Mouse (Mus musculus) naive thymus-derived CD4-positive, alpha-beta T cell, adult 2 months (primary cell): ENCODE results near the gene Dcaf4.

Experiments used
- DNase-seq: peaks from one replicate; pipeline ENCODE4 v3.0.0-alpha.2; 2011; ENCODE audit warnings: low read depth

Dcaf4 gene

DNA sequence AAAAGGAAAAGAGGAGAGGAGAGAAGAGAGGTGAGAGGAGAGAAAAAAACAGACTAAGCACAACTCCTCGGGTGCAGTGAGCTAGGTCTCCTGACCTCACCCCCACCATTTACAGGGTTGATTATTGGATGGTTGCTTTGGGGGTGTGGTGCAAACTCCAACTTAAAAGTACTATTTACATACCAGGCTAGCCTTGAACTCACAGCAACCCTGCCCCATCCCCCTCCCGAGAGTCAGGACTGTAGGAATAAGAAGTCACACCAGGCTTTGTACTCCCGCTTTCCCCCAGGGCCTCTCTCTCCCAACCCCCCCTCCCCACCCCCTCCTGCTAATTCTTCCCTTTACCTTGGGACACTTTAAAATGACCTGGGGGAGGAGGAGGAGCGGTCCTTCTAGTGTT is 23.9 kb upstream of the Dcaf4 start:
- no peak for DNase-seq

DNA sequence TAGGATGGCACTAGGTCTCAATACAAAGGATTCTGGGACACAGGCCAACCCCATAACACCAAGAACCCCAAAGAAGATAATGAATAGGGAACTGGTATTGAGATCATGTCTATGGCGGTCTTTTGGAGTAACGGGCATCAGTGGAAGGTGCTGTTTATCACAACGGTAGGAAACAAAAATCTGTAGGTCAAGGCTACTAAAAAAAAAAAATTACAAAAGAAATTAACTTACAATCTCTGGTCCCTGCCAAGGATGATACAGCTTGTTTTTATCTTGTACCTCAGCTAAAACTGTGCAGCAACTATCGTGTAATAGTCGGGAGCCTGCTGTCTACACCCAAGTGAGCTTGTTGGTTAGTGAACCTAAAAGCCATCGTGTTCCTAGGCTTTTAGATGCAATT is 23.5 kb upstream of the Dcaf4 start:
- no peak for DNase-seq

DNA sequence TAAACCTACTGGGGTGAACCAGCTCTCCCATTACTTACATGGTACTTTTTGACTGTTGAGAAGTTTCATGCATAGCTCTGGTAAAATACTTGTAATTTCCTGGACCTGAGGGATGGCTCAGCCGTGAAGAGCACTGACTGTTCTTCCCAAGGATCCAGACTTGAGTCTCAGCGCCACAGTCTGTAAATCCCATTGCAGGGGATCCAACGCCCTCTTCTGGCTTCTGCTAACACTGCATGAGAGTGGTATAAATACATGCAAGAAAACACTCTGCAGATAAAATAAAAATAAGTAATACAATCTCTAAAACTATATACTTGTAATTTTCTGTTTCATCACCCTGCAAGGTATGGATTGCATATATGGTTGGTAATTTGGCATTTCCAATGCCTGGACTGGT is 22.3 kb upstream of the Dcaf4 start:
- no peak for DNase-seq

DNA sequence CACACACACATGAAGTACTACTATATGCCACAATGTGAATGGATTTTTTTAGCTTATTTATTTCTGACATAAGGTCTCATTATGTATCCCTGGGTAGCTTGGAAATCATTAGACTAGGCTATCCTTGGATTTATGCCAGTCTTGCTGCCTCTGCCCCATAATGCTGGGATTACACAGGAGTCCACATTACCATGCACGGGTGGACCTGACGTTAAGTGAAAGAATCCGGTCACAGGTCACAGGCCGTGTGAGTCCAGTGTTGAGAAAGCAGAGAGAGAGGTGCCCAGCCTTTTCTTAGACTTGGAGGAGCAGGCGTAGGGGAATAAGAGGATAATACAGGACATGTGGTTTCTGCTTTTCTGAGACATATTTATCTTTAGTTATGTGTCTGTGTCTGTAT is 21.0 kb upstream of the Dcaf4 start:
- DNase-seq: no peak

DNA sequence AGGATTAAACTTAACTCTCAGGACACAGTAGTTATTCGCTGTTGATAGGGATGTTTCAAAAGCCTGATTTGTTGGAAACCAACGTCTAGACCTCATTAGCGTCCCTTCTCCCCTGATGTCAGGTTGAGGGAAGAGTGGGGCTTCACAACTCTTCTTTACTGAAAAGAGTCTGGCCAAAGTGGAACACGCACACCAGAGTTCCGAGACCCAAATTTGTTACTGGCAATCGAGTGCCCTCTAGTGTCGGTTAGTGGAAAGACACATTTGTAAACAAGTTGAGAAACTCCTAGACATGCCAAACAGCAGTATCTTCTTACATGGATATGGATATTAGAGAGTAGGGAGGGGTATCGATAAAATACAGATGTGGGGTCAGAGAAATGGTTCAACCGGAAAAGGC is 18.1 kb upstream of the Dcaf4 start:
- peak; percentile 79 for DNase-seq

DNA sequence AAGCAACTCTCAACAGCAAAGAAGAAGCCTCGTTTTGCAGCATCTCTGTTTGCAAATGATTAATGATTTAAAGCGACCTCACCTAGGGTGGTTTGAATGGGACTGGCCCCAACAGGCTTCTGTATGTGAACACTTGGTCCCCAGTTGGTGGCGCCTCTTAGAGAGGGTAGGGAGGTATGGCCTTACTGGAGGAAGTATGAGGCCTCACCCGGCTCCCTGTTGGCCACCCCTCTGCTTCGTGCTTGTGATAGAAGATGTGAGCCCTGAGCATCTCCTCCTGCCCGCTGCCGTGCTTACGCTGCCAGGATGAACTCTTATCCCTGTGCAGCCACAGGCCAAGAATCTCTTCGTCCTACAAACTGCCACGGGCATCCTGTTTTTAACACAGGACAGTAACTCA is 13.7 kb upstream of the Dcaf4 start:
- DNase-seq: no peak

DNA sequence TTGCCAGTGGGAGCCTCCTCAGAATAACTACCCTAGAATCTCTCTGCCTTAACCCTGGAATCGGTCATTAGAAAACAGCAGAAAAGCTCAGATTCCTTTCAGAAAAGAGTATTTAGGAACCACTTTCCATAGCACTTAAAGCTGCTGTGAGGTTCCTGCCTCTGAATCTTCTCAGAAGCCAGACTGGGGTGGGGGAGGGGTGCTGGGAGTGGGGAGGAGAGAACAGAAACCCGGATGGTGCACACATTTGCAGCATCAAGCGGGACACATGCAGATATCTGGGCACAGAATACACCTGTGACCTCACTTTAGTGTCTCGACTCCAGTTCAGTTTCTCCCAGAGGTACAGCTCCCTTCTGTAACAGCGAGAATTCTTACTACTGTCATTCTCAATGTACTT is 9.7 kb upstream of the Dcaf4 start:
- no peak for DNase-seq

DNA sequence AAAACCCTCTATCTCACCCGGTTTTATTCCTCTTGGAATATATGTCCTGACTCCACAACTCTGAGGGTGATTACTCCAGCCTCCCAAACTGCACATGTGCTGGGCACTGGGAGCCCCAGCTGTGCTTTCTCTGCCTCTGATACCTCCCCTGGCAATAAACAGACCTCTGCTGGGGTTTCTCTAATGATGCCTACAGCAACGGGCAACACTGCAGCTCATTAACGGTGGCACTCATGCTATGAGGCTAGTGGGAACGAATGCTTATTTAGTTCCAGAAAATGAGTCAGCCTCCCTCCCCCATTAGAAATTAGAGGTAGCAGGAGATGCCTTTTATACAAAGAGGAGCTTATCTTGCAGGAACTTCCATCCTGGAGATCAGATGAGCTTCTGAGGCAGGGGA is 7.5 kb upstream of the Dcaf4 start:
- no peak for DNase-seq

DNA sequence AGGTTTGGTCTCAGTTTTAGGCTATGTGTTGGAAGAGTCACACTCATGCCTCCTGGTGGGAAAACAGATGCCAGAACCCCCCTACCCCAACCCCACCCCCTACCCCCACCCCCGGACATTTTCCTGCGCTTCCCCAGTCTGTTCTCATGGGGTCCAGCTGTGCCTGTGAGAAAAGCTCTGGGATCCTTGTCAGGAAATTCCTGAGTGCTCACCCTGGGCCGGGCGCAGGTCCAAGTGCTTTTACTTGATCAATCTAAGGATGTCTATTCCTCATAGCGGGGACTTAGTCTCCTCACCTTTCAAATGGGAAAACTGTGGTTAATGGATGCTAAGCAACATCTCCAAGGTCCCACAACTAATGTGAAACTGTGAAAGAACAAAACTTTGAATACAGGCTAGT is 7.1 kb upstream of the Dcaf4 start:
- DNase-seq: no peak

DNA sequence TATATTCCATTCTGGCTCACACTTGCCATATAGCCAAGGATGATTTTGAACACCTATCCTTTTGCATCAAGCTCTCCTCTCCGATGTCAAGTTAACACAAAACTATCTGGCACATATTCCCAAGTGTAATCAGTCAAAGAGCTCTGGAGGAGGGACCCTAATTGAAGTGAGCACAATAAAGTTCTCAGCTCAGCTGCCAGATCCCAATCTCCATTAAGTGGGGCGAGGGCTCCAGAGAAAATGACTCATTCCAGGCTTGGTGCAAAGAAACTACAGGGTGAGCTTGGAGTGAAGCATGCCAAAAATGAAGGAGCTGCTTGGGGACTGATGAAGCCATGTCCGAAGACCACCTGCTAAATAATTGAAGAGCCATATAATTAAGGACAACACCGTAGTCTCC is 6.0 kb upstream of the Dcaf4 start:
- DNase-seq: no peak

DNA sequence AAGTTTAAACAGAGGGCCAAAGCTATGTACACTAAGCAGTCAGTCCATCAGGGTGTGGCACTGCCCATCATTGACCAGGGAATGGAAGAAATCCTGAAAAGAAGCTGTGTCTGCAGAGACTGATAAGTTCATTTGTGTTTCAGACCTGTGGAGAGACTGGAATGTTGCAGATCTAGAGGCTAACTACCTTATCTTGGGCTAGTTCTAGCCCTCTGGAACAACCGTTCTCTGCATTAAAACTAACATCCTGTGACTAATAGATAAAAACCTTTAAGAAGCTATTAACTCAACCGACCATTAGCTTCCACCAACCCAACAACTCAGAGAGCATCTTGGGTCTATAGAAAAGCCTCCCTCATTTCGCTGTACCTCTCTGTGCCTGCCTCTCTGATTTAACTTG is 2.7 kb upstream of the Dcaf4 start:
- no peak for DNase-seq

DNA sequence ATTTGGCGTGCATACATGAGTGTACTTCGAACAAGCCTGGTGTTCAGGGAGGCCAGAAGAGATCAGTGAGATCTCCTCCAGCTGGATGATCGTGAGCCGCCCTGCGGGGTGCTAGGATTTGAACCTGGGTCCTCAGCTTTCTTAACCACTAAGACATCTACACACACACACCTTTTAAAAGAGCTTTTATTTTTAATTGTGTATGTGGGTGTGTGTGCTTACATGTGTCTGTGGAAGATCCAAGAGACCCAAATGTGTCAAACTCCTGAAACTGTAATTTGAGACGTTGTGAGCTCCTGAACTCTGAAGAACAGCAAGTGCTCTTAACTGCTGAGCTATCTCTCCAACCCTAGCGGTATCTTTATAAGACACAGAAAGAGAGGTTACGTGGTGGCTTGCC is 817 bp downstream of the Dcaf4 start:
- peak; percentile 18 for DNase-seq

DNA sequence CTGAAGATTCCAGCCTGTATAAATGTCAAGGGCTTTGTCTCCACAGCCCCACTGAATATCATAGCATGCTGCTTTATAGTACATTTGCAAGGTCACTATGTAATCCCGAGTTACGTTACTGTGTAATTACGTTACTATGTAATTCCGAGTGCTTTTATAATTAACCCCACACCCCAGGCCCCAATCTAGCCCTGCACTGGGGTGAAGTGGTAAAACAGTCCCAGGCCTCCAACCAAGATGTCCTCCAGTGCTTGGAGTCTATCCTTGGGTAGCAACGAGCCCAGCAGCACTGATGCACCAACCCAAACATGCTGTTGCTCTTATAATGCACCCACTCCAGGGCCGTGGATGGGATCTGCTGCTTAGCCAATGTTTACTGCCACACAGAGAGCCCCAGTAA is 2.8 kb downstream of the Dcaf4 start:
- DNase-seq: no peak

DNA sequence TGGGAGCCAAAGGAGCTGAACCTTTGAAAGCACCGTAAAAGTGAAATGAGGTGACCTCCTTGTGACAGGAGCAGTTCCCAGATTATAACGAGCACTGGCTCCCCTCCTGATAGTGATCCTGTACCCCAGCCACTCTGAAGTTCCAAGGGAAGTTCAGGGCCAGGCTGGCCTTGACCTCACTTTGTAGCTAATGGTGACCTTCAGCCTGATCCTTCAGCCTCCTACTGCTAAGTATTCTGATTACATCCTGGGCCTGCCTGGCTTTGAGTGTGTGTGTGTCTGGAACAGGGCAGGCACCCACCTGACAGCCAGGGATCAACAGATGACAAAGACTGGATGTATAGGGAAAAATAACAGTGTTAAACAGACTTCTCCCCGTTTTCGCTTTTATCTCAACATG is 3.6 kb downstream of the Dcaf4 start:
- no peak for DNase-seq

DNA sequence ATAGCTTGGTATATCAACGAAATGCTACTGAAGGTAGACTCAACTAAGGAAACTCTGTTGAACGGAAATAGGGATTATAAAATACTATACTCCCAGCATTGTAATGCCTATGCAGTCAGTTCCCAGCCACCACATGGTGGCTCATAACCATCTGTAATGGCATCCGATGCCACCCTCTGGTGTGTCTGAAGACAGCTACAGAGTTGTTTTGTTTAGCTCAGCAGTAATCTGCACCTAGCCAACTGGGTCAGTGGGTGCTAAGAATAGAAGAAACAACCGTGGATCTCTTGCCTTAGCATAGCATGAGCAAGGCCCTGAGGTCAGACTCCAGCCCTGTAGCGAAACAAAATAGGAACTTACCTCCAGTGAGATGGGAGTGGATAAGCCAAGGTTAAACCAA is 4.1 kb downstream of the Dcaf4 start:
- no peak for DNase-seq

DNA sequence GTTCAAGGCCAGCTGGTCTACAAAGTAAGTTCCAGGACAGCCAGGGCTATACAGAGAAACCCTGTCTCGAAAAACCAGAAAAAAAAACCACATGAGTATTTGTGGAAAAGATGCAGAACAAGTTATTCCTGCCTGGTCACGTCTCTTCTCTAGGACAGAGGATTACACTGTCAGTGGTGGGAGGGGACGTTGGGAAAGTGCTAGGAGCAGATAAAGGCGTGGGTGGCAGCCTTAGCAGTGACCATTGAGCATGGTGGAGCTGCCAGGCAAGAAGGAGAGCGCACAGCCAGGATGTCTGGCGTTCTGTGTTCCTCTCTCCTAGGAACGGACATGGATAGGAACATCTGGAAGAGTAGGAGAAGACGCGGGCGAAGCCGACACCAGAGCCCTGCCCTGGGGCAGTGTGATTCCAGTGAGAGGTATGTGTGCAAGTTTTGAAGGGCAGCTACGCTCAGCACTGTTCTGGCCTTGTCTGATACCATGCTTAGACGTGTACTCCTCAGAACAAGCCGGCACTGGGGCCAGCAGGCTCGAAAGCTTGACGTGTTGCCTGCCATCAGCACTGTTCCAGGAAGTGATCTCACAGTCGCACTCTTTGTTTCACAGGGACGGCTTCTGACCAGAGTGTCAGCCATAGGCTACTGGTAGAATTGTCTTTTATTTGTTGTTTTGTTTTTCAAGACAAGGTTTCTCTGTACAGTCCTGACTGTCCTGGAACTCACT is 5.7 kb downstream of the Dcaf4 start:
- DNase-seq: no peak

DNA sequence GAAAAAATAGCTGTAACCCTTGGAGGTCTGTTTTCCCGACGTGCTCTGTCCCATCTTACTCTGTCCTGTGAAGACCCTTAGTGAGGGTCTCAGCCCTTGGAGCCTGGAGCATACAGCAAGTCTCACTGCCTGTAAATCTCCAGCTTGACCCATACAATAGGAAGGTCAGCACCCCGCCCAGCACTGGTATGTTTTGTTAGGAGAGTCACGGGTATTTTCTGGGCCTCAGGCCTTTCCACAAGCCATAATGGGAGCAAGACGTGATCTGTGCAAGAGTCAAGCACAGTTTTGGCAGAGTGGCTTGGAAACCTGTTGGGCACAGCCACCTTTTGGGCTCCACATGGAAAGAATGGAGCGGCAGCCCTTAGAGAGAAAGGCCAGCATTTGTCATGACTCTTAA is 7.5 kb downstream of the Dcaf4 start:
- DNase-seq: no peak

DNA sequence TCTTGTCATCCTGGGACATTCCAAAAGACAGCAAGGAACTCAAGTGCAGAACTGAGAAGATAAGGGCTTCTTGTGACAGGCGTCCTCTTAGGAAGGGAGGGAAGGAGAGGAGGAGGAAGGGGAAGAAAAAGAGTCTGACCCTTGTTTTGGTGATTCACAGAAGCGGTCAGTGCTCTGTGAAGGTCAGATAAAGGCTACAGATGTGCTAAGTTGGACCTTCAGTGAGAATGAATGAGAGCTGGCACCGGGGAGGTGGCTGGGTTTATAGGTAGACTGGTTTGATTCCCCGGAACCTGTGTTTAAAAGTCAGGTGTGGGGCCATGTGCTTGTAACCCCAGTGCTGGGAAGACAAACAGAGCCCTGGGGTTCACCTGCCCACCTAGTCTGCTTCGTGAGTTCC is 8.4 kb downstream of the Dcaf4 start:
- DNase-seq: no peak

DNA sequence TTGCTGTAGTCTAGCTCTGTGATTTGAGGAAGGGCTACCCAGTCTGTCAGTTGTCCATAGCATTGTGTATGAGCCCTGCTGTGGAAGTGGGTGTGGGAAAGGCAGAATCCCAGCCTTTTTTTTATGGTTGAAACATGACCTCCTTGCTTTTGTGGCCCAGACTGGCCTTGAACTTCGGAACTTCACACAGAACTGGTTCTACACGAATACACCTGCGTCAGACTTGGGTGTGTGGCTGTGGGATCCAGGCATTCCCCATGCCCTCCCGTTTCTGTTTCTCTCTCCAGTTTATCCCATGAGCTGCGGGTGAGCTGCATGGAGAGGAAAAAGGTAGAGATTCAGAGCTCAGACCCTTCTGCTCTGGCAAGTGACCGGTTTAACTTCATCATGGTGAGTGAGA is 11.7 kb downstream of the Dcaf4 start:
- DNase-seq: no peak

DNA sequence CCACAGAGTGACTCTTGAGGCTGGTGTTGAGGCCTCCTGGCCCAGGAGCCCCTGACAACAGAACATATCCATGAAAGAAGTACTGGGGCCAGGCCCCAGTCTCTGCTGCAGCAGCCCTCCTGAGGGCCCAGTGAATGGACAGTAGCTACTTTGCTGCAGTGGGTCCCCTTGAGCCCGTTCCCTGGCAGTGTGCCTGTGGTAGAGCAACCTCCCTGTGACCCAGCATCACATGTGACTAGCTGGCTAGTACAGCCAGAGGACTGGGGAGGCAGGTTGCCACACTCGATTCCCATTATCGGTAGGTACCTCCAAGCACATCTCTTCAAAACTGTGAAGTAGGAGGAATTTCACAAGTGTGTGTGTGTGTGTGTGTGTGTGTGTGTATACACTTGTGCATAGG is 12.7 kb downstream of the Dcaf4 start:
- no peak for DNase-seq

DNA sequence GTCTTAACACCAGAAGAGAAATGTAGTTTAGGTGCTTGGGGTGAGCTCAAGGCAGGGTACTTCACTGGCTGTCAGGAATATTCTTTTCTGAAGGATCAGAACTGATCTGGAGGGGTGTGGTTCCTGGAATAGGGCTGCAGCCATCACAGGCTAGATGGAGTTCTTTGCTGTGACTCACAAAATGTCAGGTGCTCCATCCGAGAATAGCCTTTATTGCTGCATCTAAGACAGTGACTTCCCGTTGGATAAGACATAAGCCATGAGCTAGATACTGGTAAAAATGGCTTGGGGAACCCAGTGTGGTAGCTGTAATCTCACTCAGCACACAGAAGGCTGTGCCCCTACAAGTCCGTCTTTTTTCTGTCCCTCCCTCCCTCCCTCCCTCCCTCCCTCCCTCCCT is 13.9 kb downstream of the Dcaf4 start:
- DNase-seq: no peak

DNA sequence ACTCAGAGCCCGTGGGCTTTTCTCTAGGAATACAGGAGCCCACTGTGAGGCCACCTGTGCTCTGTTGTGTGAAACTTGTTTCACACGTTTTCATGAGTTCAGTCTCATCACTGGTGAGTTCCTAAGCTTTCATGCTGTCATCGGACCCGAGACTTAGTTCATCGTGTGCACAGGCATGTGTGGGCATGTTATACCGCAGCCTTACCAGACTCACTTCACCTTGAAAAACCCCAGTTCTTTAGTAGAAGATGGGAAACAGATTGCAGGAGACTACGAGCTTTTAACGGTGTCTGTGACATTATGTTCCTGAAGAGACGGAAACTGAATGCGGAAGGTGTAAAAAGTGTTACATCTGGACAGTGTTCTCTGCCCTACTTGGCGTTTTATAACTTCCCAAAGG is 15.2 kb downstream of the Dcaf4 start:
- no peak for DNase-seq

DNA sequence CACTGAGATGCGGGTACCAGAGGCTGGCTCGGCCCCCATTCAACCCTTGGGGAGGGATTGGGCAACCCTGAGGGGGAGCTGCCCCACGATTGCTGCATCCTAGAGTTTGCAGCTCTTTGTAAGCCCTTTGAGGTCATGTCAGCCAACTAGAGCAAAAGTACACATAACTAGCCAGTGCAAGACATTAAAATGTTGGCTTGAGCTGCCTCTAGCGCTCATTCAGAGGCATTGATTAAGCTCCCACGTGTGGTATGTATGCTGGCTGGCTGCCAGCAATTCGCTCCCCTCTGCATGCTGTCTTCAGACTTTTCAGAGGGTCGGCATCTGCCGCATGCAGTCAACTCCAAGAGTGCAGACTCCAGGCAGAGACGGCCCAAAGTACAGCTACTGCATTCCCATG is 15.8 kb downstream of the Dcaf4 start:
- no peak for DNase-seq

DNA sequence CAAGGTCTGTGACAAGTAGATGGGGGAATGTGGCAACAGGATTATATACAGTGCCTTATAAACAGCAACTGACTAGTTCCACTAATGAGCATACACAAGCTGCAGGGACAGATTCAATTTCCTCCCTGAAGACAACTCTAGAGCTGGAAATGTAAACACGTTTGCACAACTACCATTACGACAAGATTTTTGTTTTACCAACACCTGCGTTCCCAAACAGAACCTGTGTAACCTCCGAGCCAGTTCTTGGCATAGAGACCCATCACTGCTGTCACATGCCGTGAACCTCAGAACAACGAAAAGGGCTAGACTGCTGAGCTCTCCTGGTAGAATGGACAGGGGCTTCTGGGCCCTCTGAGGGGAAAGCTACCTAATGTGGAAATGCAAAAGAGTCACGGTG is 23.7 kb downstream of the Dcaf4 start:
- DNase-seq: no peak

DNA sequence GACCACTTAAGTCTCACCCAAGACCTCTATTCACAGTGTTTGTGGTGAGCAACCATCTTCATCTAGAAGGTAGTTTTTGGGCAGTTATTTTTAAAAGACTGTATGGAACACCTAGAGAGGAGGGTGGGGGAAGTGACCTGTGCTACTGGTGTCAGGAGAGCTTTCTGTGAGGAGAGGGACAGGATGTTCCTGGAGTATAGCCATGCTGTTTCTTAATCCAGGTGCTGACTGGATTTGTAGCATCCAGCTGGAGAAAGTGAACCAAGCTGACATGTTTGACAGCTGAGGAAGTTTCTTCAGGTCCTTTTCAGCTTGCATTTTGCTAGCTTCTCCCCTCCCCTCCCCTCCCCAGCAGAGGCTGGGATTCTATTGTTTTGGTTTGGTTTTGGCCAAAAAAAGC is 24.5 kb downstream of the Dcaf4 start:
- no peak for DNase-seq
